Mouse (Mus musculus) forebrain, embryonic 16.5 days (tissue): Measurements from ENCODE around the gene Lfng. TPM values are rescaled to one million over a fixed set of nuclear protein-coding genes. Genes with fewer than 3 reads are reported as not detected.

Source experiments
- ATAC-seq: fragments of 200-750 bp; cut with Nextera tagmentation; 2 replicates; pipeline ENCODE4 v1.8.0; 2017; ENCODE audit warnings: mild to moderate bottlenecking, moderate library complexity
- H3K27ac ChIP-seq: fragments of 300-500 bp; sonication (generic); 2 replicates; pipeline ENCODE4 v1.5.1; 2014; ENCODE audit warnings: low read length, control low read depth
- H3K27me3 ChIP-seq: fragments of 300-500 bp; sonication (generic); replicated peaks from 2 replicates; pipeline ENCODE4 v1.6.1; 2014; ENCODE audit warnings: low read length; ENCODE audit not compliant: control insufficient read depth, insufficient read depth
- H3K36me3 ChIP-seq: fragments of 300-500 bp; sonication (generic); 2 replicates; pipeline ENCODE4 v1.6.1; 2014; ENCODE audit not compliant: control insufficient read depth, insufficient read depth
- H3K4me1 ChIP-seq: fragments of 300-500 bp; sonication (generic); replicated peaks from 2 replicates; pipeline ENCODE4 v1.6.1; 2014; ENCODE audit warnings: low read length; ENCODE audit not compliant: control insufficient read depth, insufficient read depth
- H3K4me2 ChIP-seq: fragments of 300-500 bp; sonication (generic); 2 replicates; pipeline ENCODE4 v1.6.1; 2014; ENCODE audit warnings: mild to moderate bottlenecking, low read length, control low read depth
- H3K4me3 ChIP-seq: fragments of 300-500 bp; sonication (generic); replicated peaks from 2 replicates; pipeline ENCODE4 v1.5.1; 2014; ENCODE audit warnings: mild to moderate bottlenecking, low read length, control low read depth
- H3K9ac ChIP-seq: fragments of 300-500 bp; sonication (generic); replicated peaks from 2 replicates; pipeline ENCODE4 v1.6.1; 2014; ENCODE audit warnings: low read depth, low read length, control low read depth
- H3K9me3 ChIP-seq: fragments of 300-500 bp; sonication (generic); 2 replicates; pipeline ENCODE4 v1.6.1; 2016; ENCODE audit warnings: low read length; ENCODE audit not compliant: control insufficient read depth
- WGBS: fragments of 180-500 bp; shearing (Covaris S2); extraction: QIAGEN DNeasy Blood & Tissue Kit; methylation state at CpG from one replicate; pipeline ENCODE4 v1.1.7; 2014; 5-methylcytosine and 5-hydroxymethylcytosine counted together
- polyA plus RNA-seq: library from polyadenylated mRNA; unstranded; fragments of >200 nt; fragmentation: Nextera tagmentation; extraction: Ambion mirVana; gene quantifications from 2 replicates; pipeline ENCODE4 v1.2.1, GENCODE M21; 2015

Gene Lfng
- polyA plus RNA-seq, 1 experiment from 2014 or later = 23.3 TPM

DNA sequence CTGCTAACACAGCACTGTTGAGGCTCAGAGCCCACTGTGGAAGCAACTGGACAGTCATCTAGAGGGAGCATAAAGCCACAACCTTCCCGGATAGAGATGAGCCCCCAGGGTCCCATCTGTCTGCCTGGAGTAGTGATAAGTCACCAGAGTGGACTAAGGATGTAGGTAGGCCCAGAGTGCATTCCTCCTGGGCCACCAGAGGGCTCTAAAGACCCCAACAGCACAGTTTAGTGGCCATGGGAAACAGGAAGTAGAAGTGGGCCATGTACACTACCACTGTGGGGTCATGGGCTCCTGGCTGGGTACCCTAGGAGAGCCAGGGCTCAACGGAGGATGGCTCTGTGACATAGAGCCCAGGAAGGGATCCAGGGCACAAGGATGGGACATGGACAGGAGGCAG, 33.7 kb downstream of the Lfng start:
- Histone ChIP-seq H3K9me3 (no peaks in the 10 kb centered on the region), H3K27ac (no peak overlapping the region), H3K9ac (no peak overlapping the region), H3K4me3 (no peak overlapping the region), H3K4me2 (no peak overlapping the region), H3K27me3 (no peaks in the 10 kb centered on the region), H3K36me3 (peaks cover 12% of the 10 kb centered on the region; the same call in 1 of the 2 replicates), H3K4me1 (peaks cover 48% of the 10 kb centered on the region)
- ATAC-seq = no peak
- WGBS = 79% methylated on average over 2 of the region's 2 CpGs

- Histone ChIP-seq H3K4me1 (peaks cover 54% of the 10 kb centered on the region), H3K27ac (no peak overlapping the region), H3K9me3 (no peaks in the 10 kb centered on the region), H3K4me3 (no peak overlapping the region), H3K4me2 (no peak overlapping the region), H3K9ac (no peak overlapping the region), H3K36me3 (peaks cover 7% of the 10 kb centered on the region; the same call in 1 of the 2 replicates), H3K27me3 (no peaks in the 10 kb centered on the region)
- ATAC-seq = 0 out of 2 replicates have a peak, but pooled peaks have one; percentile 14
- 62% methylated on average over 10 of the region's 10 CpGs for WGBS
These were observed 34.3 kb downstream of the Lfng start for GRCm38 (mm10) chr5:140641254-140641928.

GRCm38 (mm10) chr5:140642076-140642475, 35.0 kb downstream of the Lfng start:
- no peak overlapping the region for H3K9ac ChIP-seq
- H3K4me1 ChIP-seq = peaks cover 57% of the 10 kb centered on the region
- H3K9me3 ChIP-seq = no peaks in the 10 kb centered on the region
- no peaks in the 10 kb centered on the region for H3K27me3 ChIP-seq
- no peak overlapping the region for H3K4me3 ChIP-seq
- H3K4me2 ChIP-seq = no peak overlapping the region
- no peak for ATAC-seq
- WGBS = 62% methylated on average over 3 of the region's 3 CpGs
- H3K27ac ChIP-seq = no peak overlapping the region
- peaks cover 7% of the 10 kb centered on the region; the same call in 1 of the 2 replicates for H3K36me3 ChIP-seq

DNA sequence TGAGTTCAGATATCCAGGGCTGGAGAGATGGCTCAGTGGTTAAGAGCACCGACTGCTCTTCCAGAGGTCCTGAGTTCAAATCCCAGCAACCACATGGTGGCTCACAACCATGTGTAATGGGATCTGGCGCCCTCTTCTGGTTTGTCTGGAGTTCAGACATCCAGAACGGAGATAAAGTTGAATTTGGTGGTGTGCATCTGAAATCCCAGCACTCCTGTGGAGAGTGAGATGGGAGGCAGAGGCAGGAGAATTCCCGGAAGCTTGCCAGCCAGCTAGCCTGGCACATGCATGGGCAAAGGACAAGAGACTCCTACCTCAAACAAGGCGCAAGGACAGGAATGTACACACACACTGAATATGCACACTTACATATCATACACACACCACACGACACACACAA, 37.1 kb downstream of the Lfng start:
- no peak for ATAC-seq
- H3K27ac ChIP-seq = no peak overlapping the region
- H3K9me3 ChIP-seq = no peaks in the 10 kb centered on the region
- H3K4me2 ChIP-seq = peak overlapping the region; percentile 100
- H3K27me3 ChIP-seq = no peaks in the 10 kb centered on the region
- no peak overlapping the region for H3K4me3 ChIP-seq
- peaks cover 7% of the 10 kb centered on the region; the same call in 1 of the 2 replicates for H3K36me3 ChIP-seq
- WGBS = 83% methylated on average over 6 of the region's 6 CpGs
- H3K9ac ChIP-seq = no peak overlapping the region
- peaks cover 56% of the 10 kb centered on the region for H3K4me1 ChIP-seq

DNA sequence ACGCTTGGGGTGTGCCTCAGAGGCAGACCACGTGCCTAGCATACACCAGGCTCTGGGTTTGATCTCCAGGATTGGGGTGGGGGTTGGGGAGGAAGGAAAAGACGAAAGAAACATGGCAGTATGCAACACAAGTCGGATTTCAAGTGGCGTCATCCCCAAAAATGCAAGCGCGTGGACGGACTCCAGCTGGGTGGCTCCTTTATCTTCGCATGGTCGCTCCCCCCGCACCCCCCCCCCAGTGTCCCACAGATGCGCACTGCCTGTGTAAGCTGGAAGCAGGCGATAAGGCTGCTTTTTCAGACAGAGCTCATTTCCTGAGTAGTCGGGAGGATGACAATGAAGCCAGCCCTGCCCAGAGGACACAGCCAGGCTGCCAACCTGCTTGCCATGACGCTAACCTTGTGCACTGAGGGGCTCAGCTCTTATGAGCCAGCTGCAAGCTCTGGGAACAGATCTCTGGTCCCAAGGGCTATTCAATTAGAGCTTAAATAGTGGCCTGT, 37.6 kb downstream of the Lfng start:
- Histone ChIP-seq H3K9me3 (no peaks in the 10 kb centered on the region), H3K4me3 (peak overlapping the region; percentile 1; the same call in 1 of the 2 replicates), H3K9ac (peak overlapping the region; percentile 12; the same call in 1 of the 2 replicates), H3K27me3 (no peaks in the 10 kb centered on the region), H3K27ac (peak overlapping the region; percentile 16; the same call in 1 of the 2 replicates), H3K4me1 (peaks cover 61% of the 10 kb centered on the region), H3K4me2 (peak overlapping the region; percentile 100), H3K36me3 (peaks cover 7% of the 10 kb centered on the region; the same call in 1 of the 2 replicates)
- no peak for ATAC-seq
- WGBS = 60% methylated on average over 15 of the region's 15 CpGs

GRCm38 (mm10) chr5:140645454-140645853, 38.3 kb downstream of the Lfng start:
- peak overlapping the region; percentile 16; the same call in 1 of the 2 replicates for H3K27ac ChIP-seq
- H3K27me3 ChIP-seq = no peaks in the 10 kb centered on the region
- no peaks in the 10 kb centered on the region for H3K9me3 ChIP-seq
- whole genome bisulfite sequencing = 75% methylated on average over 4 of the region's 4 CpGs
- H3K9ac ChIP-seq = peak overlapping the region; percentile 45; the same call in 1 of the 2 replicates
- peaks cover 63% of the 10 kb centered on the region for H3K4me1 ChIP-seq
- H3K4me2 ChIP-seq = peak overlapping the region; percentile 100
- H3K36me3 ChIP-seq = peaks cover 5% of the 10 kb centered on the region; the same call in 1 of the 2 replicates
- no peak for ATAC-seq
- H3K4me3 ChIP-seq = peak overlapping the region; percentile 100; the same call in 1 of the 2 replicates

- peaks cover 57% of the 10 kb centered on the region for H3K4me1 ChIP-seq
- WGBS = 66% methylated on average over 6 of the region's 6 CpGs
- H3K27ac ChIP-seq = no peak overlapping the region
- ATAC-seq = no peak
- no peaks in the 10 kb centered on the region for H3K9me3 ChIP-seq
- peak overlapping the region; percentile 100 for H3K4me2 ChIP-seq
- peak overlapping the region; percentile 100 for H3K4me3 ChIP-seq
- H3K36me3 ChIP-seq = peaks cover 5% of the 10 kb centered on the region; the same call in 1 of the 2 replicates
- no peaks in the 10 kb centered on the region for H3K27me3 ChIP-seq
- H3K9ac ChIP-seq = peak overlapping the region; percentile 100
These were observed 39.1 kb downstream of the Lfng start for GRCm38 (mm10) chr5:140646171-140646570.

DNA sequence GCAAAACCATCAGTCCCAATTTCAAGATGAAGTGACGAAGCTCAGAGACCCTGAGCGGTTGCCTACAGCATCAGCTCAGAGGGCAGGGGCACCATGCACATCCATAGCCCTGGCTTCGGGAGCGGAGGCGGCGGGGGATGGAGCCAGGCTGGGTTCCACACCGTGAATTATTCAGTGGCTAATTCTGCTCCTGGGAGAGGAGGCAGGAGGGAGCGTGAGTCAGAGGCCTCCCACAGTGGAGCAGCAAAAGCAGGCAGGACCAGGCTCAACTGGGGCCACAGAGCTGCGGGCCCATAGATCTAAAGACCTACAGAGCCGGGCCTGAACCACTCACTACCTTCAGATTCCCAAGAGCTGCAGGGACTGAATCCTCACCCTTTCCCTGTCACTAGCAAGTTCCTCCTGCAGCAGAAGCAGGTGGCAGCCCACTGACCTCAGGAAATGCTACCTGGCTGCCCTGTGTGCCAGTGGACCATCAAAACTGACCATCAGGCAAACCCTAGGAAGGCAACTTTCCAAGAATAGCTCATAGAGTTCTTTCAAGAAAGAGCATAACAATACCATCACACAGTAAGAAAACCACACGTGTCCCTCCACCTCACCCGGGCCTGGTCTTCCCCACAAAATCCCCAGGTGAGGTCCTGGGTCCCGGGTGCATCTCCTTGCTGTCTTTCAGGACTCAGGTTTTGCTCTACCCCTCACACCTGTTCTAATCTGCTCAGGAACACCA, 40.1 kb downstream of the Lfng start:
- Histone ChIP-seq H3K9ac (peak overlapping the region; percentile 100), H3K4me2 (peak overlapping the region; percentile 100), H3K36me3 (peaks cover 5% of the 10 kb centered on the region; the same call in 1 of the 2 replicates), H3K9me3 (no peaks in the 10 kb centered on the region), H3K27ac (peak overlapping the region; percentile 93), H3K4me1 (peaks cover 51% of the 10 kb centered on the region), H3K4me3 (peak overlapping the region; percentile 100), H3K27me3 (no peaks in the 10 kb centered on the region)
- ATAC-seq = no peak
- WGBS = 16% methylated on average over 13 of the region's 13 CpGs
